In the genomic region with DNA sequence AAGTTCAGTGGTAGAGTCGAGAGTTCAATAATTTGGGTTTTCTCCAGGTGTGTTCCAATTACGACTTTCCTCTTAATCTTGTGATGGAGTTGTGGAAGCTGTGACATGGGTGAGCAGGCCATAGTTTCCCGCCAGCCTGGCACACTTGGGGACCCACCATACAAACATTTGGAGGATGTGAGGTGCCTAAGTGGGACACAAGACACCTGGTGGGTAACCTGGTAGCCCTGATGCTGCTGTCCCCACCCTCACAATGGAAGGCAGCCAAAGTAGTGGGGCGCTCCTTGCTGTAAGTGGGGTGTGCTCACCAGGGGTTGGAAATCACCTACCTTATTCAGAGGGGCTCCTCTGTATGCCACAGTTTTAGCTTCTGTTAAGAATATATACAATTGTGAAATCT, we compare ENCODE assay signal across 20 mouse cellular contexts. TPM values are rescaled to one million over a fixed set of nuclear protein-coding genes. Genes with fewer than 3 reads are reported as not detected.
"Had no signal": no experiment of that assay in that cellular context is flagged by ENCODE, and none has a peak within 500 bp of the region (broad histone marks: within the 10 kb centered on the region; RNA-seq: fewer than 3 reads in every experiment).

No protein-coding gene starts in this region.

- DNase-seq: heart, postnatal 10 days; heart, postnatal 14 days; heart, postnatal 4 days; kidney, adult 11 months; kidney, adult 18-20 months; kidney, adult 2 months; kidney, adult 8-10 months; kidney, adult 9 months; kidney, postnatal 10 days; kidney, postnatal 14 days; kidney, postnatal 25 days; kidney, postnatal 36 days; kidney, postnatal 4 days; layer of hippocampus, adult 9-11 months; layer of hippocampus, postnatal 36 days had no signal

RNA-seq across cellular contexts. Expression of a gene that starts 32.3 kb away (rescaled TPM):
- total RNA-seq: hindbrain, postnatal 0 days; layer of hippocampus, adult 2 months; layer of hippocampus, postnatal 10 days; layer of hippocampus, postnatal 14 days; layer of hippocampus, postnatal 25 days; layer of hippocampus, postnatal 36 days had no signal
